Mouse (Mus musculus) liver, adult 2 months (tissue): ENCODE results near the gene Gm11492.

Experiments used
- CTCF ChIP-seq: fragments of 200-500 bp; IDR thresholded peaks from 2 replicates; pipeline ENCODE4 v1.5.1; 2011; ENCODE audit warnings: low read depth, low read length, control low read depth
- POLR2A ChIP-seq: fragments of 200-500 bp; IDR thresholded peaks from 2 replicates; pipeline ENCODE4 v1.6.1; 2011; ENCODE audit warnings: low read length, control low read depth; ENCODE audit not compliant: insufficient read depth; ENCODE audit errors: extremely low read depth

- TF ChIP-seq POLR2A (no peak), CTCF (no peak)
These were observed 45.1 kb downstream of the Gm11492 start for GRCm38 (mm10) chr11:87611547-87611946.
